Mouse (Mus musculus) cerebellum, postnatal 10 days (tissue): Measurements from ENCODE around the gene Asic4.
A peak's percentile ranks its signal among the peaks of the same experiment; 100 is the strongest.

Experiments
- DNase-seq, 2 experiments: peaks; one replicate each; pipeline ENCODE4 v3.0.0; 2021; ENCODE audit warnings: mixed read lengths in 2 of 2

Asic4 gene

DNA sequence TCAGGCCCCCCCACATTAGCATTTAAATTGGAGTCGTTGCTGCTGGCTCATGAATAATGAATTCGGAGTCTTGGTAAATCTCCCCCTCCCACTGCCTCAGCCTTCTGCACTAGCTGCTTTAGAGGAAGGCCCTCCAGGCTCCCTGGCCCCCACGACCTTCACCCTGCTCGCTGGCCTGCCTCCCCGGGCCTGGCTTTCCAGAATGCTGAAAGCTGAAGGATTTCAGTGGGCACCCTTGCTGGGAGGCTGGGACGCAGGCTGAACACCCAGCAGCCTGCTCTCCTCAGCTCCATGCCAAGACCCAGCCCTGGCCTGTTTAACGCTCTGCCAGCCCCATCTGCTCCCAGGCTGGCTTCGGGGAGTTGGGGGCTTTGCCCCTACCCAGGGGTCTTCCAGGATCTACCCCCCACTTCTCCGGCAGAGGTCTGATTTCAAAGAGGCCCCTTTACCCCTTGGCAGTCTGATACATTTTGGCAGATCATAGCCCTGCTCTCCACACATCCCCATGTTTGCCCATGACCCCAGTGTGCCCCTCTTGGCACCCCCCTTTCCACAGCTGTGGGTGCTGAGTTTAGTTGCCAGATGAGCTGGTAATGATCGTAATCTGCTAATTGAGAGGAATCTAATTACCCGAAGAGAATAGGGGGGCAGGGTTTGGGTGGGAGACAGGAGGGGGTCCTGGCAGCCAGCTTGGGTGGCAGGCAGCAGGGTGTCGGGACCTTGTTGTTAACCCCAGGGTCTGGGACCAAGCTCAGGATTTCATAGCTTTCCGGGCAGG lies 6.8 kb upstream of the Asic4 start:
- DNase-seq, result peak; percentile 80 to 89

DNA sequence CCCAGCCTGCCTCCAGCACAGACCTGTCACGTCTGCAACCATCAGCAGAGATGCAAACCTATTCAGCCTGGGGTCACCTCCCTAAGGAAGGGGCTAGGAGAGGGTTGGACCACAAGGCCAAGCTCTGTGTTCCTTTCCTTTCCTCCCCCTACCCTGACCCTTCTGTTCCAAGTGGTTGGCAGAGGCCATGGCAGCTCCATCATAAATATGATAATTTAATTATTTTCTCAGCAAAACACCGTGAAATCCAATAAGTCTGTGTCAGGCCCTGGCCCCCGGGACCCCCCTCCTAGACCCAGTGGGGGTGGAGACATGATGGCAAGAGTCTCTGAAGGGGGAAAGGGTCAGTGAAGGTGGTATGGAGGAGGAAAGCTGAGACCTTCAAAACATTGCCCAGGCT lies 6.0 kb upstream of the Asic4 start:
- peak; percentile 57 to 63 for DNase-seq

DNA sequence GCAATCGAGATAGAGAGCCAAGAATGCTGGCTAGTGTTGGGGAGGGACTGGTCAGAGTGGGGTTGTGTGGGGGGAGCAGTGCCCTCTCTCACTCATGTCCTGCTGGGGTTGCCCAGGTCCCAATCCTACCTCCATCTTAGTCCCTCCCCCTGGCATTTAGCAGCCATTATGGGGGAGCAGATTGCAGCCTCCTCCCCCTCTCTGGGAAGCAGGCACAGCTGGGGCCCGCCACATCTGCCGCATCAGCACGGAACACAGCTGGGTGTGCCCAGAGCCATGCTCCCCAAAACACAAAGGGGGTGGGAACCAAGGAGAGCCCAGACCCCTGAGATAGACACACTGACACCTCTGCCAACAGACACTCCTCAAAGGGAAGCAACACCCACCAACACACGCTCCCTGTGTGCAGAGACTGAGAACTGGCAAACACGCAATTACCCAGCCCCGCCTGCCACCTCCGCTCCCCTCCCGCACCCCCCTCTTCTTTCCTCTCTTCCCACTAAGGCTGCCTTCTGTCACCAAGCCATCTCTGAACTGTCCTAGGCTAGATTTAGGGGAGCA lies 5.0 kb upstream of the Asic4 start:
- peak; percentile 55 to 61 for DNase-seq

DNA sequence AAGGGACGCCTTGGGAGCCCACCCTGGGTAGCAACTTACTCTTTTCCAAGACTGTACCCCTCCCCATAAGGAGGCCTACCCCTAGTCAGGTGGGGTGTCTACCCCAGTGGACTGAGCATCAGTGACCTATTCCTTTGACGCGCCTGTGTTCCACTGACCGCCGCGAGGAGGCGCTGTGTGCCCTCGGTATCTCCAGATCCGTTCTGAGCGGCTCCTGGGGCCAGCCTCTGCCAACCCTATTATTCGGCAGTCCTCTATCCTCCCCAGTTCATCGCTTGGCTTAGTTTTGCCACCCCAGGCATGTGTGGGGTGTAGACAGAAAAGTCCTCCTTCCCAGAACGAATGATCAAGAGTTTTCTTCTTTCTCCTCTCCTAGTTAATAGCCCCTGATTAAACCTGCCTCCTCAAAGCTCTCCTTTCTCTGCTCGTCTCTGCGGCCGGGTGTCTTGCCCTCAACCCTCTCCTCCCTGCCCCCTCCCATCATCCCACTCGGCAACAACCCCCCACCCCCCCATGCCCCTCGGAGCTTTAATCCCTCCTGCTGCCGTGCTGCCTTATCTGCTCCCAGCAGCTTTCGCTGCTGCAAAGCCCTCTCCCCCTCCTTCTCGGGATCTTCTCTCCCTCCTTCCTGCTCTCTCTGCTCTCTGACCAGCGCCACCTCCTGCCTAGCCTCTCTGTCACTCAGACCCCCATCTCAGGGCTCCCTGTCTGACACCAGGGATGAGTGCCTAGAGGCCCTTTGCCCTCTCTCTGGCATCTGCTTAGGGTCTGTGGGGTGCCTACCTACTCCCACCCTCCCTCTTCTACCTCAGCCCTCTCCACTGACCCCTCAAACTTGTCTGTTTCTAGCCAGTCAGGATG lies 4.3 kb upstream of the Asic4 start:
- peak; percentile 86 to 93 for DNase-seq

DNA sequence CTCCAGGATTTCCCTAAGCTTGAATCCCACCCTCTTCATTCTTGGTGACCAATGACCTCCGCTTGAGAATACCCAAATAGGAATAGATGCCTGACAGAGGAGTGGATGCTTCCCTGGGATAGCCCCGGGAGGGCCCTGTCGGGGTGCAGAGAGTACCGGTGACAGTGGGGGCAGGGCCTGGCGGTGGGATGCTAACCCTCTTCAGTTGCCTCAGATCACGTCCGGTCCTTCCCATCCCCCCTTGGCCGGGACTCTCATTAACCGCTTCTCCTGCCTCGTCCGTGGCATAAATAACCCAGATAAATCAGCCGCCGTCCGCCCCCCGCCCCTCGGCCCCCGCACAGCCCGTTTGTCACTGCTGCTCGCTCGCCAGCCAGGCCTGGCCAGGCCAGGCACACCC lies 3.6 kb upstream of the Asic4 start:
- DNase-seq, result peak; percentile 38 to 48

DNA sequence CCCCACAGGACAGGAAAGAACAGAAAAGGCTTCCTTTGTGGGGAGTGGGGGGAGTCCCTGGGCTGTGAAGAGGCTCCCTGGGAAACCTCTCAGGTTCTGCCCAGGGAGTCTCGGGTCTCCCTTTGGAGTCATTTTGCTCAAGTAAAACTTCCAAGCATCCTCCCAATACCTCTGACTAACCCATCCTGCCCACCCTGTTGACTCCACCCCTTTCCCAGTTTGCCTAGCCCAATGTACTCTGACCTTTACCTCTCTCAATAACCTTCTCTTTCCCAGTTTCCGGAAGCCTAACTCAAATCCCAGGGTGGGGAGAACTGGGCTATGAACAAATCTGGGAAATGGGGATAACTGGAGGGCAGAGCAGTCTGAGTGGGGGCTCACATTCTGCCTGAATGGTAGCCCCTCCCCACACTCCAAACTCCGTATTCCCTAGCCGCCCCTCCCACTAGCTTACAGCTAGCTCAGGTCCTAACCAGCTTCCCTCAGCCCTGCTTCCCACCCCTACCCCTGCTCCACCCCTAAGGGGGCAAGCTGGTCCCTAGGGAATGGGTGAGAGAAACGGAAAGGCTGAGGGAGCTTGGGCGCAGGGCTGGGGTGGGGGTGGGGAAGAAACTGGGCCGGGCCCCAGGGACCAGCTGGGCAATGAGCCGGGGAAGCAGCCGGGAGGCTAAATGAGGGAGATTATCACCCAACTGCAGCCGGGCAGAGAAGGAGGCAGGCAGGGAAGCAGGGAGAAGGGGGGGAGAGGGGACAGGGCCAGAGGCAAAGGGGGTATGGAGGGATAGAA lies 2.8 kb upstream of the Asic4 start:
- DNase-seq, result peak; percentile 44 to 58

DNA sequence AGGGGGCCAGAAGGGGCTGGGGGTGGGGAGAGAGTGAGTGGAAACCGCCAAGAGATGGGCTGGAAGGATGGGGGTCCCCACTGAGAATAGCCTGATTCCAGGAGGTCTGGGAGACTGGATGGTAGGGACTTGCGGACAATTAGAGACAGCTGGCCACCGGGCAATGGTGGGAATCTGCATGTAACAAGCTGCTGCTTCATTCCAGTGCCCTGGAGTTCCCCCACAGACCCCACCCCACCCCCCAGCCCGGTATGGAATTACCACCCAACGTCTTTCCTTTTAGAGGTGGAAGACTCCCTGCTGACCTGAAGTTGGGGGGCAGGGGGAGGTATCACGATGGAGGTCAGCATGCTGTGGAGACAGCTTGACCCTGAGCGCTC lies 2.2 kb upstream of the Asic4 start:
- DNase-seq, result peak in 1 of 2 experiments; percentile 17

DNA sequence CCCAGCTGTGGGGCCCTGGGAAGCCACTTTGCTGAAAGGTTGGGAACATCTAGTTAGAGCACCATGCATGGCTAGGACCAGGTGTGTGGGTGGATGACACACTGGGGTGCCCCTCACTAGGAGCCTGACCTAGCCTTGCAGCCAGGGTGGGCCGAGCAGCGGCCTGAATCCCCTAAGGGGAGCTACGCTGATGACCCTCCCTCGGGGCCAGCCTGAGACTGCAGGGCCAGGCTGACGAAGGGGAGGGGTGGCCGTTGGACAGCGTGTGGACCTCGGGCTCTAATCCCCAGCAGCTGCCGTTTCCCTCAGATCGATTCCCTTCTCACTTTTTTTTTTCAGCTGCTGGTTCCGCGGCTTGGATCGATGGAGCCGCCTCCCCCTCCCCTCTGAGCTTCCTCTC lies 1.3 kb upstream of the Asic4 start:
- peak in 1 of 2 experiments; percentile 16 for DNase-seq

DNA sequence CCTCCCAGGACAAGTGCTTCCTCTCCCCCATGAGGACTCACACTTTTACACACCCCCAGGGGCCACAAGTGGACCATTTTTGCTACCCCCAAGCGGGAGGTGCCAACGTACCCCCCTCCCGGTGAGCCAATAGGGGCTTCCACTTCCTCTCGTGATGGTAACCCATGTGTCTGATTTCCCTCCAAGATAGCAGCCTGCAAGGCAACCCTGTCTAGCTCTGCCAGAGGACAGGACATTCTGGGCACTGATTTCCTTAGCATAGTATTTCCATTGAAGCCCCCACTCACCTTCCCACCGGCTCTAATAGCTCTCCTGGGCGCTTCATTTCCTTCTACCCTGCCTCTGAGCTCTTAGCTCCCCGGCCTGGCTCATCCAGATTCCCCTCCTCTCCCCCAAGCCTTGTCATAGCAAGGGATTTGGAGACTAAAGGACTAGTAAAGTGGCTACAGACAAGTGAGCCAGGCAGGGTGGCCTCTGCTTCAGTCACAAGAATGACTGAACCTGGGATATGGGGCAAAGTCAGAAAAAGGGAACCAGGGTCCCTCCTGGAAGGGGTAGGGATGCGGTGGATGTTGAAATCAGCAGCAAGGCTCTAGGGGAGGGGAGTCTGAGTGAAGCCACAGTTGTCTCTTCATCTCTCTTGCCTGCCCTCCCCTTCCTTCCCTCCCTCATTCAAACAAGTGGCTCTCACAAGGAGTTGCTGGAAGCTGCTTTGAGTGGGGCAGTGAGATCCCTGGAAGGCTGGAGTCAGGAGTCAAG lies 680 bp upstream of the Asic4 start:
- no peak for DNase-seq

DNA sequence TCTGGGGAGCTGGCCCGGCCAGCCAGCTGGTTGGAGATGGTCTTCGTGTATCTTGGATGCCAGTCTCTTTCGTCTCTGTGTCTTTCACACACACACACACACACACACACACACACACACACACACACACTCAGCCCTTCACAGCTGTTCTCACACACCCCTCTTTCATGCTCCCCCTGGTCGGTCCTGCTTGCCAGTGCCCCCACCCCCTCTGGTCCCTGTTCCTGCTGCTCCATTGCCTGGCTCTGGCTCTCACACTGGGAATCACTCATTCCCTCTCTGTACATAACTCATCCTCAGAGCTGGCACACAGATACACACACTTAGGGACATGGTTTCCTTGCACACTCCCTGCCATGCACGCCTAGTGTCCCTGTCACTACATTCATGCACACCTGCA lies 1.7 kb downstream of the Asic4 start:
- DNase-seq, result no peak

DNA sequence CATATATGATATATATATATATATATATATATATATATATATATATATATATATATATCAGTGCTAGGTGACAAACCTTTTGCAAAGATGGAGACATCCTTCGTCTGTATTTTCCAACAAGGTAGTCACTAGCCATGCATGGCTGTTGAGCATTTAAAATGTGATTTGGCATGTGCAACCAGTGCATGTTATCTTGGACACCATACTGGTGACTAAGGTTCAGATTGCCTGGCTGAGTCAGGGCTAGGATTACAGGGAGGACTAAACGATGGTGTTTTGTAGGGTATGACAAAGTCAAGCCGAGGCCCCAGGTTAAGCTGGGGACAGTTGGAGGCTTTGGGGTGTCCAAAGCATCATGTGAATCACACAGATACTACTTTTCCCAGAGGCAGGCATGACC lies 5.2 kb downstream of the Asic4 start:
- no peak for DNase-seq

DNA sequence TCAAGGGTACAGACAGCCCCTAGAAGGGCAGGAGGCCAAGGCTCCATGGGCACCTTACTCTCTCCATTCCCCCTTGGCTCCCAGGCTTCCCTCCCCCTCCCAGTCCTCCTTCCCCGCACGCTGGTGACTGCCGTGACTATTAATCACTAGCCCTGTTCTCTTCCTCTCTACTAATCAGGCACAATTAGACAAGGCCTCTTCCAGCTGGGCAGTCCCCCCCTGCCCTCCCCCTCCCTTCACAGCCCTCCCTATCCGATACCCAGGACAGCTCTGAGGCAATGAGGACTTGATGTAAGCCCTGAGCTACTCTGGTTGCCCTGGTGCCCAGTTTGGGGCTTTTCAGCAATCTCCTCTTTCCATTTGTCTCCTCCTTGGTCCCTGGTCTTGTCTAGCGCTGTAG lies 5.7 kb downstream of the Asic4 start:
- peak in 1 of 2 experiments; percentile 22 for DNase-seq

DNA sequence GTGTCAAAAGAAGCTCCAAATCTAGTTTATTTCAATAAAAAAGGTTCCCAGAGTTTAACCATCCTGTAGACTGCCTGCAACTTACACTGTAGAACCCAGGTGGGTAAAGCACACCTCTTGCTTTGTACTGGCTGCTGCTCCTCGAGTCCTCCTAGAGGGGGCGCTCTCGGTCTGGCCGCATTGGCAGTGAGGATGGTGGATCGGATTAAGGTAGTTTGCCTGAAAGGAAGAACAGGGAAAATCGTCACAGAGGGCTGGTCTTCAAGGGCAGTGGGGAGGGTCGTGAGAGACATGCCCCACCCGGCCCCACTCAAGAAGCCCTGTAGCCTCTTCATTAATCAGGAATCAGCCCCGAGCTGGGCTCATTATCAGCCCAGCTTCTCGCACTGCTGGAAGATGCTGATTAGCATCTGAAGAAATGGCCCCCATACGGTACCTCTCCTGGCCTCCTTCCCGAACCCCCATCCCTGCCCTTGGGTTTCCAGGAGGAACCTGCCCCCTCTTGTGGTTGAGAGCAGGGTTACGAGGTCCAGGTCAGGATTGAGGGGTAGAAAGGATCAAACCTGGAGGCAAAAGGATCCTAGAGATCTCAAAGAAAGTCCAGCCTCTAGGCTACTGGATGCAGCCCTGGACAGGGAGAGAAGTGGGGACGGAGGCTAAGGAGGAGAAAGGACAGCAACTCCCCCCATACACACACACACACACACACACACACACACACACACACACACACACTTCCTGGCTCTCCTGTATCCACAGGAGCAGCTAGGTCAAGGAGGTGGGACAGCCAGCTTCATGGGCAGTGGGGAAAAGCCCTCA lies 6.7 kb downstream of the Asic4 start:
- peak; percentile 48 to 74 for DNase-seq

DNA sequence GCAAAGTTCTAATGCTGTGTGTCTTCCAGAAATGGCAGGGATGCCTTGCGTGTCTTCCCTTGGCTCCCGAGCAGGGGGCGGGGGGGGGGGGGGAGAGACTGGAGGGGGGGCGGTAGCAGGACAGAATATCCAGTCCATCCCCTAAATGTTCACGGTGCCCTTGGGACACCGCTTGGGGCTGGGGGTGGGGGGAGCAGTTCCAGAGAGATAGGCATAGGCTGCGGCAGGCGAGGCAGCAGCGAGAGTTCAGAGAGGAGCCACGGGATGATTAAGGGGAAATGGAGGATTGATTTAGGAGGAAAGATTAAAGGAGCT lies 7.4 kb downstream of the Asic4 start:
- peak in 1 of 2 experiments; percentile 15 for DNase-seq

DNA sequence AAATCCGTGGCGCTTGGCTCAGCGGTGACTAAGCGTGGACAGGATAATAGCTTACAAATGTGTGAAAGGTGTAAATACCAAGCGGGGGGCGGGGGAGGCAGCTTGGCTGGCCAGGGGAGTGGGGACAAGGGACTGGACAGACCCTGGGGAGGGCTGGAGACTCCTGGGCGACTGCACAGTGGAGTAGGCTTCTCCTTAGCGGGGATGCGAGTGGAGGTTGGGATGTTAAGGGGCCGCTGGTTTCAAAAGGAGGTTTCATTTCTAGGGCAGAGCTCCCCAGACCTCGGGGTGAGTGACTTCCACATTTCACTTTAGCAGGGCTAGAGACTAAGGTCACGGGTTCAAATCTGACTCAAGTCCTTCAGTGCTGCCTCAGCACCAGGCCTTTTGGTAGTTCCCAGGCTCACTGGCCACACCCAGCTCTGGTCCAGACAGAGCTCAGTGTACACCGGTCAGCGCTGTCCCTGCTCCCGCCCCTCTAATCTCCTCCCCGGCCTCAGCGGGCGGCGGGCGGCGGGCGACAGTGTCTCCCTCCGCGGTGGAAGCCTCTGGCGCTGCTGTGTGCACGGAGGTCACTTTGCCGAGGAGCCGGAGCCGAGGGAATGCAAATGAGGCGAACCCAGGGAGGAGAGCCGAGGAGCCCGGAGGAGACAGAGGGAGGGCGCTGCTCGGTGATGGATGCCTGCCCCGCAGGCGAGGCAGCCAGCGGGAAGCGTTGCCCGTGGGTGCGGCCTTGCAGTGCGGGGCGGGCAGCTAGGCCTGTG lies 8.0 kb downstream of the Asic4 start:
- DNase-seq, result peak; percentile 33 to 42

DNA sequence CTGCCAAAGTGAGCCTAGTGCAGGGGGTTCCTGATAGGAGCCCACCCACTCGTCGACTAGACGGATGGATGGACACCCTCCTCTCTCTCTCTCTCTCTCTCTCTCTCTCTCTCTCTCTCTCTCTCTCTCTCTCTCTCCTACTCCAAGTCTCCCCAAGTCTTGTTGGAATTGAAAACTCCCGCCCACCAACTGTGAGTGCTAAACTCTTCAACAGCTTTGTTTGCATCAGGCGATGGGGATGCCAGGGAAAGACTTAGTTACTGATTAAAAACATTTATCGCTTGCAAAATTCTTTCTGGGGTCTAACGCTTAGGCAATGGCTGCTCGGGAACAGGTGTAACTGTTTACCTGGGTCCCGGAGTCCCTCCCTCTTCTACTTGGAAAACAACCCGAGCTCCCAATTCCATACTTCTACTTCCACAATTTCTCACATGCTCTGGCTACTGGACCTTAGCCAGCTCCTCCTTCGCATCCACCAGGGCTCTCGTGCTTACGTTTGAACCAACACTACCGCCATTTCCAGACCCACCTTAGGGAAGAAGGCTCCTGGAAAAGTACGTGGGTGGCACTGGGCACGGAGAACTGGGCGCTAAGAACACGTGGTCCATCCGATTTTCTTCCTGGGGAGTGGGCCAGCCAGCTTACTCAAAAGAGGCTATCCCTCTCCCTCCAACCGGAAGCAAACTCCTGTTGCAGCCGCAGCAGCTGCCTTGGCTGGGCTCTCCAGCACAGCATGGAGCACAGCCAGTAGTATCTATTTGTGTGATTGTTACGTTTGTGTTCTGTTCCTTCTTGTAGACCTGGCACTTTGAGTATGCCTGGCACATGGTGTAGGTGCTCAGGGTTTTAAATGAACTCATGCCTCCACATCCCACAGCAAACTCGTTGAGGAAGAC lies 8.8 kb downstream of the Asic4 start:
- peak; percentile 58 to 71 for DNase-seq

DNA sequence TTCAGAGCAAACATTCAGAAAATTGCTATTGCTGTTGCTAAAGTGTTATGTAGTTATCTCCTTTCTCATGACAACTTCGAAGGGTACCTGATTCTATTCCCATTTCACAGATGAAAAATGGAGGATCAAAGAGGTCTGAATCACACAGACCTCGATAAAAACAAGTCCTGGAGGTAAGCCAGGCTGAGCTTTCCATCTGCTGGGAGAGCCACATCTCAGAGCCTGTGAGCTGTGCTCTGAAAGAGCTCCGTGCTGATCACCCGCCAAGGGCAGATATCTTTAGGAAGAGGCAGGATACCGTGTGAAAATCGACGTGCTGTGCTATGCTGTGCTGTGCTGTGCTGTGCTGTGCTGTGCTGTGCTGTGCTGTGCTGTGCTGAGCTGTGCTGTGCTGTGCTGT lies 10.1 kb downstream of the Asic4 start:
- peak; percentile 45 to 48 for DNase-seq

DNA sequence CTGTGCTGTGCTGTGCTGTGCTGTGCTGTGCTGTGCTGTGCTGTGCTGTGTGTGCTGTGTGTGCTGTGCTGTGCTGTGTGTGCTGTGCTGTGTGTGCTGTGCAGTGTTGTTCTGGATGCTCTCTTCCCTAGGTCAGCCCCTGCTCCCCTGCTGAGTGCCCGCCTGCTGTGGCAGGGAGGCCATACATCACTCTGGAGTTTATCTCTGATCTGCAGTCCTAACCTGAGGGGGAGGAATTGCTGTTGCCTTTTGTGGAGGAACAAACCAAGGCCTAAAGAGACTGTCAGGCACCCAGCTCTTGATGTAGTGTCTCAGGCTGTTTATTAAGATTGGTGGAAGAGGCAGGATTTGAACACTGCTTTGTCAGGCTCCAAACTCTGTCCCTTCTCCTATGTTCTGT lies 12.4 kb downstream of the Asic4 start:
- DNase-seq, result peak in 1 of 2 experiments; percentile 14

DNA sequence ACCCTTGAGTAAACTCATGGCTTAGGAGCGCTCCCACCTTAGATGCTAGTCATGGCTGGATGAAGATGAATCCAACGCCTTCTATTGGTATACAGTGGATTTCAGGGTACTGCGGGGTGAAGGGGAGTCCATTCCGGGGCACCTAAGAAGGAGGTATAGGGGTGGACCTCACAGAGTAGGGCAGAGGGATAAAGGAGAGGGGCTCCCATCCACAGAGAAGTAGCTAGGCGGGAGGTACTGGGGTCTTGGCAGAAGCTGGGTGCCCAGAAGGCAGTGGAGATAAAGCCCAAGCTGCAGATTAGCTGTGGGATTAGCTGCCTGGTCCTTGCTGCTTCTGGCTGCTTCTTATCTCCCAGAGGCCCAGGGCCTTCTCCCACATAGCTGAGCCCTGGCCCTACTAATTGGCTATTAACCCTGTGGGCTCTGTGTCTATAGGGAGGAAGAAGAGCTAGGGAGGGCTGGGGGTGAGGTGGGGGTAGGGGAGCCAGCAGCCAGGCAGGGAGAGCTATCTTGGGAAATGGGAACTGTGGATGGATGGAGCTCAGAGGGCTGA lies 13.5 kb downstream of the Asic4 start:
- DNase-seq, result no peak
